Mouse (Mus musculus) cerebellum, adult 2 months (tissue): ENCODE data around the gene Map3k6.

Experiments
- CTCF ChIP-seq: fragments of 200-500 bp; IDR thresholded peaks from 2 replicates; pipeline ENCODE4 v1.5.1; 2011; ENCODE audit warnings: low read depth, mild to moderate bottlenecking, control low read depth, low read length, moderate library complexity, borderline replicate concordance; ENCODE audit not compliant: insufficient read depth
- POLR2A ChIP-seq: fragments of 200-500 bp; IDR thresholded peaks from 2 replicates; pipeline ENCODE4 v1.6.1; 2011; ENCODE audit warnings: low read length, control low read depth, borderline replicate concordance; ENCODE audit not compliant: insufficient read depth

DNA sequence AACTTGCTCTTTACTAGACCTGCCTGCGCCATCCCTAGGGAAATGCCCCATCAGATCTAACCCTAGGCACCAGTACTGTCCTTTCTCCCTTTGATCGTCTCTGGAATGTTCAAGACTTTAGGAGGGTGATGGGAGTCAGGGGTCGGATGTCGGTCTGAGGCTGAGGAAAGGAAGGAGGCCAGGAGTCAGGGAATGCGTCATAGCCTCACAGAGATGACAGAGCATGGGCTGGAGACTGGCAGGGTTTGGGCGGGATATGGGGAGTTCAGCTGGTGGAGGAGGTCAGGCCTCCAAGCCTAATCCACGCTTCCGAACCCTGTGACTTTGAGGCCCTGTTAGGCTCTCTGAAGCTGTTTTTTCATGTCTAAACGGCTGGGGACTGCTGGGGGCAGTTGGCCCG is 27.0 kb upstream of the Map3k6 start:
- no peak for TF ChIP-seq CTCF
- TF ChIP-seq POLR2A, result no peak
